Mouse (Mus musculus): ENCODE data around the gene Gm17581.

Gm17581 gene

DNA sequence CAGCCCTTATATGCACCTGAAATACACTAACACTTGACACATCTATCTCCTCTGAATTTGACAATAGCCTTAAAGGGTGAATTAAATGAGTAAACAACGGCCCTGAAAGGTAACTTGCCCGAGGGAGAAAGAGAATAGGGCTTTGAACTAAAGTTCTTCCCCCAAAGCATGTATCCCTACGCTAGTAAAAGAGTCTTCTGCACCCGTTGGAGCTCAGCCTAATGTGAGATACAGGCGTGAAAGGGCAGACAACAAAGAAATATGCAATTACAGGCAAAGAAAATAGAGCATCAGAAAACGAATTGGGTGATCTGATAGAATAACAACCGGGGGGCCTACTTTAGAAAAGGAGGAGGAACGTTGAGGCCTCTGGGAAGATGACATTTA lies 44.3 kb downstream of the Gm17581 start:
- DNase-seq (ENCODE audit: low spot score), result no peak

- no peak for DNase-seq (ENCODE audit: low spot score)
Observed at GRCm38 (mm10) chr2:155689211-155689610, 46.5 kb downstream of the Gm17581 start.

- no peak for DNase-seq (ENCODE audit: low spot score)
Observed at GRCm38 (mm10) chr2:155687746-155688145, 47.9 kb downstream of the Gm17581 start.

- DNase-seq (ENCODE audit: low spot score), result no peak
Observed at GRCm38 (mm10) chr2:155686572-155686971, 49.1 kb downstream of the Gm17581 start.
